Mouse (Mus musculus): ENCODE data around the gene Lamp5. TPM values are rescaled to one million over a fixed set of nuclear protein-coding genes. Genes with fewer than 3 reads are reported as not detected.

Gene Lamp5
- total and polyA plus RNA-seq, 3 experiments: 0.20 TPM; not detected in 2

DNA sequence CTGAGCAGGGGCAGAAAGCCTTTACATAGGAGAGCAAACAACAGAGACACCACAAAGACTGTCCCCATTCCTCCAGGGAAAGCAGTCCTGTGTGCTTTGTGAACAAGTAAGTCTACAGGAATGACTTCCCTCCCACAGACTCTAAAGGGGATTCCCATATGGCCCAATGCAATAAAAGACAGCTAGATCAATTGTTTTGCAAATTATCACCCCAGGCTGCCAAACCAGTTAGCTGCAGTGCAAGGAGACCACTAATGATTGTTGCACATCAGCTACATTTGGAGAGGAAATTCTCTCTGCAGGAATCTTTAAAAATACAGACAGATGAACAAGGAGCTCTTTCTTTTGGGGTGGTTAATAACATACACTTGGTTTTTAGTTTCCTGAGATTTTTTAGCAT, 55.6 kb downstream of the Lamp5 start:
- Histone ChIP-seq H3K4me1 (ENCODE audit: control insufficient read depth, insufficient read depth, low read length) (no peaks in the 10 kb centered on the region), H3K4me3 (no peak overlapping the region), H3K79me2 (replicated peaks; ENCODE audit: control insufficient read depth, insufficient read depth, low read length) (no peaks in the 10 kb centered on the region), H3K9ac (ENCODE audit: low read depth, low read length) (no peak overlapping the region), H3K27me3 (ENCODE audit: control insufficient read depth, insufficient read depth, low read length) (no peaks in the 10 kb centered on the region), H3K27ac (no peak overlapping the region), H3K36me3 (ENCODE audit: control insufficient read depth, insufficient read depth, low read length) (no peaks in the 10 kb centered on the region)
- no peak for DNase-seq
- intact Hi-C loops (cut with DNase I): no loop called here
- no peak for TF ChIP-seq POLR2A (IDR thresholded peaks at IDR 0.05; ENCODE audit: insufficient read depth, low read depth, low read length)
- TF ChIP-seq CTCF (IDR thresholded peaks at IDR 0.05): no peak
- TF ChIP-seq EP300 (IDR thresholded peaks at IDR 0.05; ENCODE audit: insufficient read depth, low read depth, low read length): no peak

DNA sequence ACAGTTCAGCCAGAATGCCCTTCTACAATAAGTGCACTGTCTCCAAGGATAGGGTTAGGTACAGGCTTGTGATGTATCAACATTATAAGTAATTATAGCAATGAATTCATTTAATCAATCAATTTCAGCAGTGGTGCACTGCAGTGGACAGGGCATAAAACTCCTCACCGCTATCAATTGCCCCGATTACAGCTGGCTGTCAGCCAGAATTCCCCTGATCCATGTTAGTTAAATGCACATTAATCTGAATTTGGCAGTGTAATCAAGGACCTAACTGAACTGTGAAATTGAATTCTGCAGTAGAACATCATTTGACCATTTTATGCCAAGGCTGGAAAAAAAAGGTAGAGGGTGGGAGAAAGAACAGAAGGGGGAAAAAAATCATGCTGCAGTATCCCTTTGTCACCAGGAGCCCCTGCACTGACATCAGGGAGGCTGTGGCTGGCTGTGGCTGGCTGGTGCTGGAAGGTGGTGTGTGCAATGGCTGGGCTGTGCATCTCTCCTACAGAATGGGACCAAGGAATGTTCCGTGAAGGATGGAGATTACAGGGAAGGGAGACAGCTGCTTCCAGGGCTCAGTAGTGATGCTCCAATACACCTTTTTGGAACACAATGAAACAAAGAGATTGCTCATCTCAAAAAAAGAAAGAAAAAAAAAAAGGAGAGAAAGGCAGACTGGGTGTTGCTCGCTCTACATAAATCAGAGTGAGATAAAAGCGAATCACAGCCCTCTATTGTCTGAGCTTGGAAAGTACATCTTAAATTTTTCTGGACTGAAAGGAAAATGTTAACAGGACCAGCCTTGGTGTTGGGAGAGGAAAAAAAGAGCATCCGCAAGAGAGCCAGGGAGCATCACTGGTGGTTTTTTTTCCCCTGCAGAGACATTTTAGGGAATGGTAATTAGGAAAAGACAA, 56.3 kb downstream of the Lamp5 start:
- H3K4me3 ChIP-seq: no peak overlapping the region
- intact Hi-C loops (cut with DNase I): no loop called here
- H3K9ac ChIP-seq (ENCODE audit: low read depth, low read length): no peak overlapping the region
- H3K79me2 ChIP-seq (replicated peaks; ENCODE audit: control insufficient read depth, insufficient read depth, low read length): no peaks in the 10 kb centered on the region
- H3K27ac ChIP-seq: no peak overlapping the region
- WGBS: 41% methylated on average over 6 of the region's 6 CpGs
- no peak for DNase-seq
- H3K27me3 ChIP-seq (ENCODE audit: control insufficient read depth, insufficient read depth, low read length): no peaks in the 10 kb centered on the region
- no peaks in the 10 kb centered on the region for H3K4me1 ChIP-seq (ENCODE audit: control insufficient read depth, insufficient read depth, low read length)
- no peak for TF ChIP-seq CTCF (IDR thresholded peaks at IDR 0.05)
- no peak for TF ChIP-seq EP300 (IDR thresholded peaks at IDR 0.05; ENCODE audit: insufficient read depth, low read depth, low read length)
- no peak for TF ChIP-seq POLR2A (IDR thresholded peaks at IDR 0.05; ENCODE audit: insufficient read depth, low read depth, low read length)
- no peaks in the 10 kb centered on the region for H3K36me3 ChIP-seq (ENCODE audit: control insufficient read depth, insufficient read depth, low read length)

DNA sequence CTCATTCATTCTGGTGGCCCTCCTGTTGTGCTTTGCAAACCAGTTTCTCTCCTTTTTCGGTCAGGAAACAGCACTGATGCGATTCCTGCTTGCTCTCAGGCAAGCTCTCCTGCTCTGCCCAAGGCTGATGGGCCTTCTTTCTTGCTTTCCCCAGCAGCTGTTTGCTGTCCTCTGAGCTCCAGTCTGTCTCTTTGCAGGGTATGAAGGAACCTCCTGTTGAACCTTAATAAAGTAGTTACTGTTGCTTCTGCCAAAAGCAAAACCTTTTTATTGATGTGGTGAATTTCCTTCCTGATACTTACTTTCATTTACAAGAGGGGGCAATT, 57.0 kb downstream of the Lamp5 start:
- no peak for TF ChIP-seq POLR2A (IDR thresholded peaks at IDR 0.05; ENCODE audit: insufficient read depth, low read depth, low read length)
- Histone ChIP-seq H3K4me3 (no peak overlapping the region), H3K4me1 (ENCODE audit: control insufficient read depth, insufficient read depth, low read length) (no peaks in the 10 kb centered on the region), H3K27me3 (ENCODE audit: control insufficient read depth, insufficient read depth, low read length) (no peaks in the 10 kb centered on the region), H3K36me3 (ENCODE audit: control insufficient read depth, insufficient read depth, low read length) (no peaks in the 10 kb centered on the region), H3K27ac (no peak overlapping the region), H3K79me2 (replicated peaks; ENCODE audit: control insufficient read depth, insufficient read depth, low read length) (no peaks in the 10 kb centered on the region), H3K9ac (ENCODE audit: low read depth, low read length) (no peak overlapping the region)
- DNase-seq: no peak
- WGBS: 33% methylated on average over 2 of the region's 2 CpGs
- intact Hi-C loops (cut with DNase I): no loop called here

DNA sequence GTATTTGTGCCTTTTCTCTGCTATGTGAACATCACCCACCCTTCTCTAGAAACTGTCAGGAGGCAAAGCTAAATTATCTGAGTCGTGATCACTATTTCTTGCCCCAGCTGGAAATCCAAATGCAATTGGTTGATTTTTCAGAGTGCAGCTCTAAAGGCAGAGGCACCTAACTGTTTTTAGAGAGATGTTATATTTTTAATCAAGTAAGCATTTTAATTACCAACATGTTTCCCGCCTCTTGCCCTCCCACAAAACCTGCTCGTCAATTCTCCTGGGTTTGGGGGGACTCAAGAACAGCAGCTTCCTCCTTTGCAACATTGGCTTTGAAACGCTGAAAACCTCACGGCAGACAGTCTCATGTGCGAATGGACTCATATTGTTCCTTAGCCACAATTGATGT, 61.3 kb downstream of the Lamp5 start:
- intact Hi-C loops (cut with DNase I): no loop called here
- H3K4me1 ChIP-seq (ENCODE audit: control insufficient read depth, insufficient read depth, low read length): no peaks in the 10 kb centered on the region
- WGBS: 73% methylated on average over 6 of the region's 6 CpGs
- H3K27ac ChIP-seq: no peak overlapping the region
- no peak for DNase-seq
- H3K27me3 ChIP-seq (ENCODE audit: control insufficient read depth, insufficient read depth, low read length): no peaks in the 10 kb centered on the region
- H3K79me2 ChIP-seq (replicated peaks; ENCODE audit: control insufficient read depth, insufficient read depth, low read length): no peaks in the 10 kb centered on the region
- TF ChIP-seq CTCF (IDR thresholded peaks at IDR 0.05) (no peak), POLR2A (IDR thresholded peaks at IDR 0.05; ENCODE audit: insufficient read depth, low read depth, low read length) (no peak), EP300 (IDR thresholded peaks at IDR 0.05; ENCODE audit: insufficient read depth, low read depth, low read length) (no peak)
- no peaks in the 10 kb centered on the region for H3K36me3 ChIP-seq (ENCODE audit: control insufficient read depth, insufficient read depth, low read length)
- no peak overlapping the region for H3K4me3 ChIP-seq
- no peak overlapping the region for H3K9ac ChIP-seq (ENCODE audit: low read depth, low read length)

DNA sequence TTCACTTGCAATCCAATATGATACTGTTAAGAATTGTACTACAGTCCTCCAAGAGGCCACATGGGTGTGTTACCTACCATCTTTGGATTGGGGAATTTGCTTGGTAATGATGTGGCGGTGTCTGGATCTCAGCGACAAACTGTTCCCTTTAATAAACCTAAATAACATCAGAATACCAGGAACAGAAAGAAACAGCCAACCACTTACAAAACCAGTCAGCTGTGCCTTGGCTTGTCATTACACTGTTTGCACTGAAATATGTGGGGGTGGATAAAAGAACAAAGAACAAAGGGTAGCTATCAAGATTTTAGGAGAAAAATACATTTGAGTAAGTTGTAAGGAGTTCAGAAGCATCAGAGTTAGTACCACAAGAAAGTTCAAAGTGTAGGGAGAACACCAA, 66.0 kb downstream of the Lamp5 start:
- Histone ChIP-seq H3K4me1 (ENCODE audit: control insufficient read depth, insufficient read depth, low read length) (no peaks in the 10 kb centered on the region), H3K27me3 (ENCODE audit: control insufficient read depth, insufficient read depth, low read length) (no peaks in the 10 kb centered on the region), H3K27ac (no peak overlapping the region), H3K79me2 (replicated peaks; ENCODE audit: control insufficient read depth, insufficient read depth, low read length) (no peaks in the 10 kb centered on the region), H3K4me3 (no peak overlapping the region), H3K9ac (ENCODE audit: low read depth, low read length) (no peak overlapping the region), H3K36me3 (ENCODE audit: control insufficient read depth, insufficient read depth, low read length) (no peaks in the 10 kb centered on the region)
- DNase-seq: no peak
- intact Hi-C loops (cut with DNase I): no loop called here
- WGBS: 89% methylated on average over 2 of the region's 2 CpGs
- TF ChIP-seq POLR2A (IDR thresholded peaks at IDR 0.05; ENCODE audit: insufficient read depth, low read depth, low read length): no peak
- TF ChIP-seq CTCF (IDR thresholded peaks at IDR 0.05): no peak
- TF ChIP-seq EP300 (IDR thresholded peaks at IDR 0.05; ENCODE audit: insufficient read depth, low read depth, low read length): no peak
